Mouse (Mus musculus) T-cell, adult 2 months (primary cell): ENCODE measurements around the gene Msl1.

Experiments used
- DNase-seq: peaks from one replicate; pipeline ENCODE4 v3.0.0; 2022; ENCODE audit warnings: low spot score

Gene Msl1

GRCm38 (mm10) chr11:98764746-98765145, 30.6 kb upstream of the Msl1 start:
- no peak for DNase-seq

GRCm38 (mm10) chr11:98765421-98766309, 29.7 kb upstream of the Msl1 start:
- DNase-seq, result no peak

GRCm38 (mm10) chr11:98766346-98766745, 29.0 kb upstream of the Msl1 start:
- no peak for DNase-seq

DNA sequence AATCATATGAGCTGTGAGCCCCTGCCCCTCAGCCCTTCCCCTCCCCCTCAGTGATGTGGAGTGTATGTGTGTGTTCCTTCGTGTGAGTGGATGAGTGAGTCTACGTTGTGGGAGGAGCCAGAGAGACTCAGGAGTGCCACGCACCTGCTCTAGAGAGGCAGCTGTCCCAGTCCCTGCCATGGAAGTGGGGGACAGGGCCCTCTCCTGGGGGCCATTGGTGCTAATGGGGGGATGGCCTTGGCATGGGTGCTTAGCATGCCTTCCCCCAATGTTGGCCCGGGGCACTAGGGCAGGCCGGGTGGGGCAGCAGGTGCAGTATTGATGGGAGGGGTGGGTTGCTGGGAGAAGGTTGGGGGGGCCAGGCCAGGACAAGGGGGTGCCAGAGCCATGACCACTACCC, 28.5 kb upstream of the Msl1 start:
- no peak for DNase-seq

DNA sequence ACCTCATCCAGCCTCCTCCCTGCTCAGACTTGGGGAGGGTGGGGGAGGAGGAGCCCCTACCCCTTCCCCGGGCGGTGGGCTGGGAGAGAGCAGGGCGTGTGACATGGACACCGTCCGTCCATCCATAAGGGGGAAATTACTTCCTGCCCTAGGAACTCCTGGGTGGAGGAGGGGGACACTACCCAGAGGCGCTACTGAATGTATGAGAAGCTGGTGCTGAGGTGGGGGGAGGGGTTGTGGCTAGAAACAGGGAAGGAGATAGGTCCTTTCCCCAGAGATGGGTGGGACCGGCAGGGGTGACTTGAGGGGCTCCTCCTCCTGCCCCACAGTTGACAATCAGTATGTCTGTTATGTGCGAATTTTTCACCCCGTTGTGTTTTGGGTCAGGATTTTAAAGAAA, 28.0 kb upstream of the Msl1 start:
- no peak for DNase-seq

- no peak for DNase-seq
Observed at GRCm38 (mm10) chr11:98767713-98768112, 27.6 kb upstream of the Msl1 start.

DNA sequence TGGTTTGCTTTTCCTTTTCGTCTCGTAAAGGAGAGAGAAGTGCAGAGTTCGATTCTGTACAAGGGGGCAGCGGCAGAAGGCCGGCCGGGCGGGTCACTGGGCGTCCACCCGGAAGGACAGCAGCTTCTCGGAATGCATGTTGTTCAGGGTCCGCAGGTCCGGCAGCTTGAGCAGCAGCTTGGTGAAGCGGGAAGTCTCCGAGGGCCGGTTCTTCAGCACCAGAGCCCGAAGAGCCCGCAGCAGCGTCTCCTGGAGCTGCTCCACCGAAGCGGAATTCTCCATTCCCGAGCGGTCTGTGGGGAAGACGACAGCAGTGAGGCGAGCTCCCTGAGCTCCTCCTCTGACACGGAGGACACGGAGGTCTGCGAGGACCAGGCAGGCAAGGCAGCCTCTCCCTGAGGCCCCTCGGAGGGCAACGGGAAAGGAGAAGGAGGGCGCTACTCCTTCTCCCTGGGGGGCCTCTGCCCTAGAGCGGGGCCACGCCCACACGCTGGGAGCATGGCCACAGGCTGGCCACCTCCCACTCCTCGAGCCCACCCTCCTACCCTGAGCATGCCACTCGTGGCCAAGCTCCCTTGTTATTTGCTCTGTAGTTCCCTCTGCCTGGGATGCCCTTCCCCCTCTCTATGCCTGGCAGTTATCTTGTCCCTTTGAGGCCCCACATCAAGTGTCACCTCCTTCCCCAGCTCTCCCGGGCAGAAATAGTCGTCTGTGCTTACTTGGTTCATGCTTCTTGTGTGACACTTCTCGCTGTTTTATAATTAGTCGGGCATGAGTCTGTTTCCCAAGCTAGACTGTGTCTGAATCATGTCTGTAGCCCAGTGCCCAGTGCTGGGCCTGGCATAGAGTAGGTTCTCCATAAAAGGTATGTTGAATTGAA, 26.9 kb upstream of the Msl1 start:
- no peak for DNase-seq

- no peak for DNase-seq
Observed at GRCm38 (mm10) chr11:98769007-98769954, 26.0 kb upstream of the Msl1 start.

DNA sequence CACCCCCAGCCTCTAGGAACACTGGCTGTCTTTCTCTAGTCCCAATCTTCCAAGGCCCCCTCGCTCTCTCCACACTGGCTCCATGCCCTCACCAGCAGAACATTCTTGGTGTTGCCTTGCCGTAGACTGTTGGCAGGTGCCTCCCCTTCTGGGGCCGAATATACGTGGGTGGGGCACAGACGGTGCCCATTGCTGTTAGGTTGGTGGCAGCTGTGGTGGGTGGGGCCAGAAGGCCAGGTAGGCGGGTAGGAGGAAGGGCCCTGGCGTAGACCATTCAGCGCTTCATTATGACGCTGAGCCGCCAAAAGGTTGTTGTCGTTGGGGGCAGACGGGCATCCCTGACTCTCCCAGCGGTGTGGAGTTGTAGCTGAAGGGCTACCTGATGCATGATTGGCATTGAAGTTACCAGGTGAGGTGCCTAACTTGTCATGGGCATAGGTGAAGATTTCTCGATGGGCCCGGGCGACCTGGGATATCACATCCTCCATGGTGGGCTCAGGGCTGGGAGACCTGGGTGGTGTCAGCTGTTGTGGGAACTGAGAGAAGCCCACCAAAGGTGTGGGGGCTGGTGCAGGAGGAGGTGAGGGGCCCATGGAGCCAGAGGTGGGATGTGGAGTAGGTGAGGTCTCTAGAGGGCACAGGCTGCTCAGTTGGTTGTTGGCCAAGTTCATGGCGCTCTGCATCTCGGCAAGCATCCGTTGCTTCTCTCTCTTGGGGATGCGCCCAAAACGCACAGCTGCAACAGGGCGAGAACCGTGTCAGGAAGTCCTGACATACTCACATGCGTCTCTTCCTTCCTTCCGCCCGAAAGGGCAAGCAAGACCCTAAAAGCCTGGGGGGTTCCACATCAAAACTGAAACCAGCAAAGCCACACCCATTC, 25.0 kb upstream of the Msl1 start:
- no peak for DNase-seq

DNA sequence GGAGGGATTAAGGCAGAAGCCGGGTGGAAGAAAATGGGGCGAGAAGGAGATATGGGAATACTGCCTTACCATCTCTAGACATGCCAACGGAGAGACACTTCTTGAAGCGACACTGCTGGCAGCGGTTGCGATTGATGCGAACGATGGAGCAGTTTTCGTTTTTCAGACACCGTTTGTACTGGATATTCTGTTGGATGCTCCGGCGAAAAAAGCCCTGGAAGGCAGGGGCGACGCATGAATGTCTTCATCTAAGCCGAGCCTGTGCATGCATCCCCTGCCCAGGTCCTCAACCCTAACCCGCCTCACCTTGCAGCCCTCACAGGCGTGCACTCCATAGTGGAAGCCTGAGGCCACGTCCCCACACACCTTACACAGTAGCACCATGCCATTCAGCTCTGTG, 24.2 kb upstream of the Msl1 start:
- DNase-seq, result no peak

DNA sequence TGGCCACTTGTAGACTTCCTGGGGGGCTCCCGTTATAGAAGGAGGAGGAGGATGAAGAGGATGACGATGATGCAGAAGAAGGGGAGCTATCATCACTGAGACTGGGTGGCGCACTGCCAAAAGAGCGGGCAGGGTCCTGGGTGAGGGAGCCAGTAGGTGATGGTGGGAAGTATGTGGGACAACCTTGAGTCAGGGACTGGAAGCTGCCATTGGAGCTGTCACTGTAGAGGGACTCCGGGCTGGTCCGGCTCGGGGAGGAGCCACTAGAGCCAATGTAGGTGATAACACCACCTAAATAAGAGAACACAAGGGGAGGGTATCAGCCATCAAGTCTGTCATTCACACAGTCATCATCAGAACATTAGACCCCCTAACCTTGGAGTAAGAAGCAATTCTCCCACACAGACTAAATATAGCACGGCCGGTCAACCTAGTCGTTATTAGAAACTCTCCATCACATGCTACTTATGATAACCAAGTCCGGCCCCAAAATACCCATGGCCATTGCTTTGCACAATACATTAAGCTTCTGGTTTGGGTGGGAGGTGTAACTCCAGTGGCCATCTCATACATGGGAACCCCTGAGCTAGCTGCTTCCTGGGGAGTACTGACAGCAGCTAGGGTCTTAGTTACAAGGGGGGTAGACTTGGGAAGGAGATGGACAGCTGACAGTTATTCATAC, 23.3 kb upstream of the Msl1 start:
- no peak for DNase-seq

GRCm38 (mm10) chr11:98772667-98773171, 22.6 kb upstream of the Msl1 start:
- no peak for DNase-seq

GRCm38 (mm10) chr11:98773635-98774295, 21.6 kb upstream of the Msl1 start:
- DNase-seq, result peak; percentile 97

DNA sequence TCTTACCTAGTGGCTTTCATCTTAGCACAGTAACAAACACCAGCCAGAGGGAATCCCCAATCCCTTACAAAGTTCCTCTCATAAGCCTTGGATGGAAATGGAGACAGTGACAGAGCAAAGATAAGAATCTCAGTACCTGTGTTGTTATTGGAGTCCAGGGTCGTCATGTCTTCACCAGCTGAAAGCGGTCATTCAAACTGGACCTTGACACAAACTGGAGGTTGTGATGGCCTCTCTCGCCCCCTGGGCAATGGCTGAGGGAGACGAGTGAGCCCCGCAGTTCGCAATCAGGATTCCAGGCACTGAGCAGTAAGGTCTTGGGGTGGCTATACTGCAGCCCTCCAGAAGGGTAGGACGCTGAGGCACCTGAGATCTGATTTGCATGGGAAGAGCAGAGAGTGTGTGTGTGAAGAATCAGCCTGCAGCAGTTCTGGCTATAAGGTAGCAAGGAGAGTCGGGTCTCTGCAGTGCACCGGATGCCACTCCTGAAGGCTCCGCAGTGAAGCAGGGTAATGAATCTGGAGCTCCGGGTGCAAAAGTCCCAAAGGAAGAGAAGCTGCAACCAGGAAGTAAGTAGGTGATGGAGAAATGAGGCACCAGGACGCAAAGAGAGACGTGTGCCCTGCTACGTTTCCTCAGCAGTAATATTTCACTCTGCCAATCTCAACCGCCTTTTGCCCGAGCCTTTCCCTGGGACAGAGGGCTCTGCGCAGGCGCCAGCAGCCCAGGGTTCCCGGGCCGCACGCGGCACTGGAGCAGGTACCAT, 20.6 kb upstream of the Msl1 start, which contains the start of gene Nr1d1:
Gene Nr1d1, minus strand, starts transcription at position 752 of the 766 bp plus-strand sequence.
- no peak for DNase-seq

DNA sequence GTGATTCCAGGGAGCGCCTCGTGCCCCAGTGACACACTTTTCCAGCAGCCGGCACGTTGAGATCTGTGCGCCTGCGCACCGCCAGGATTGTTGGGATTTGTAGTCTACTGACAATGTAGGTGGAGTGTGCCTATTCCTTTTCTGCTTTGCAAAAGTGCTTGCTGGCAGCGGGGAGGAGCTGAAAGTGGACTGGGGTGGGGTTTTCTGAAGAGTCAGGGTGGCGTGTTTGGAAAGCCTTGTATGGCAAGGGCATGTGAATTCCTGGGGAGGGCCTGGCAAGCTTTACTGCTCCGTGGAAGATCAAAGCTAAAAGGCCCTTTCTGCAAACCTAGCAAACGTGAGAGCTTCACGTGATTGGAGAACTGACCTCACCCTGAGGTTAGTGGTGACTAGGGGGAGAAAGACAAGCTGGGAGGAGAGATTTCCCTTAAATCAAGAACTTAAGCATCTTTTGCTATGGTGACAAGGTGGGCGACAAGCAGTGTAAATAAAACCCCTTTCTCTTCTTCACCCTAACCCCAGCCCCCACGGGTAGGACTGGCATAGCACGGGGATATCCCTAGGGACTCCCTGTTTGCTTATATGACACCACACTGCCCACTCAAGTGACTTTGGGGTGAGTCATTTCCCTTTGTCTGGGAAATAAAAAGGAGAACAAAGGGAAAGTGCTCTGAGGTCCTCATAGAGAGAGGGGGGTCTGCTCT, 19.8 kb upstream of the Msl1 start:
- peak; percentile 80 for DNase-seq

- DNase-seq, result no peak
Observed at GRCm38 (mm10) chr11:98776052-98776764, 19.1 kb upstream of the Msl1 start.

- DNase-seq, result no peak
Observed at GRCm38 (mm10) chr11:98776843-98777590, 18.3 kb upstream of the Msl1 start.
